ENCODE assay signal across 21 mouse cellular contexts in the genomic region with DNA sequence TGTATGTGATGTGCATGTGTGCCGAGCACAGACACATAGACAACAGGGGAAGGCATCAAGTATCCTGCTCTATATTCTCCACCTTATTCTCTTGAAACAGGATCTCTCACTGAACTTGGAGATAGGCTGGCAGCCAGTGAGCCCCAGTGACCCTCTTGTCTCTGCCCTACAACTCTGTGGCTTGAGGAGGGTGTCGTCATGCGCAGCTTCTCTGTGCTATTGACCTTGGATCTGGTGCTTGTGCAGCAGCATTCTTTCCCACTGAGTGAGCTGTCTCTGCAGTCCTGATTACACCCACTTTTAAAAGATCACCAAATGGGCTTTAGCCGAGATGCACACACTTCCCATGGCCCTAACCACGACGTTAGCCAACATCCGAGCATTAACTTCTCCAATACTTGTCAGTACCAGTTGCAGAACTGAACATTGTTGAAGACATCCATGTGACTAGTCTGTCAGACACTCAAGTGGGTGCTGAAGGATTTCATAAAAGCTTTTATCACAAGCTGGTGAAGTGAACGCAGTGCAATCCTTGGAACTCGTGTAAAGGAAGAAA.
DNase-seq lines count a peak whose midpoint lies in the region; ATAC-seq lines count a peak whose summit lies in the region.
"Had no signal": no experiment of that assay in that cellular context is flagged by ENCODE, and none has a peak within 500 bp of the region (broad histone marks: within the 10 kb centered on the region; RNA-seq: fewer than 3 reads in every experiment).

No protein-coding gene starts in this region.

- no peaks in the 10 kb centered on the region for H3K36me3 ChIP-seq in heart, embryonic 14.5 days (ENCODE audit: control insufficient read depth, insufficient read depth, low read length)
- no peaks in the 10 kb centered on the region for H3K36me3 ChIP-seq in kidney, embryonic 14.5 days (ENCODE audit: control insufficient read depth, insufficient read depth, low read length)
- H3K36me3 ChIP-seq: liver, embryonic 15.5 days; midbrain, embryonic 13.5 days; neural tube, embryonic 15.5 days had no signal

- no peak for DNase-seq in heart, postnatal 4 days
- no peak for DNase-seq in kidney, postnatal 4 days
- DNase-seq in adrenal gland, postnatal 14 days = no peak
- DNase-seq: B cell, adult 2 months; cerebellum, adult 2 months; cerebellum, postnatal 14 days; gastrocnemius, postnatal 10 days; kidney, adult 9 months; kidney, postnatal 14 days; lung, embryonic 14.5 days; retina, postnatal 1 day; right cerebral cortex, postnatal 14 days had no signal

- H3K4me2 ChIP-seq in heart, embryonic 14.5 days (ENCODE audit: low read length) = peak overlapping the region; percentile 30
- no peak overlapping the region for H3K4me2 ChIP-seq in kidney, embryonic 14.5 days (replicated peaks; ENCODE audit: low read depth, low read length)
- H3K4me2 ChIP-seq: forebrain, embryonic 13.5 days; liver, embryonic 15.5 days; lung, embryonic 14.5 days; midbrain, embryonic 13.5 days; neural tube, embryonic 15.5 days had no signal

- H3K4me3 ChIP-seq in heart, embryonic 14.5 days (ENCODE audit: control insufficient read depth in 1 of 2, insufficient read depth in 1 of 2, low read depth in 1 of 2, low read length in 2 of 2) = no peak overlapping the region
- H3K4me3 ChIP-seq in kidney, embryonic 14.5 days (ENCODE audit: low read length) = no peak overlapping the region
- H3K4me3 ChIP-seq: forebrain, embryonic 13.5 days; liver, embryonic 15.5 days; megakaryocyte, embryonic 14.5 days; midbrain, embryonic 13.5 days; neural tube, embryonic 15.5 days had no signal

- 16% methylated on average over 9 of the region's 9 CpGs for WGBS in heart, embryonic 14.5 days
- 69% methylated on average over 9 of the region's 9 CpGs for WGBS in kidney, embryonic 14.5 days

- peak overlapping the region in 1 of 2 experiments; percentile 17; a peak in 3 of 4 replicates for H3K27ac ChIP-seq in heart, embryonic 14.5 days (replicated peaks in 1 of 2; ENCODE audit: control insufficient read depth in 1 of 2, insufficient read depth in 1 of 2, low read depth in 2 of 2, low read length in 2 of 2)
- no peak overlapping the region for H3K27ac ChIP-seq in kidney, embryonic 14.5 days (ENCODE audit: low read depth, low read length)
- H3K27ac ChIP-seq: forebrain, embryonic 13.5 days; liver, embryonic 15.5 days; midbrain, embryonic 13.5 days; neural tube, embryonic 15.5 days had no signal

- no peaks in the 10 kb centered on the region for H3K27me3 ChIP-seq in heart, embryonic 14.5 days (ENCODE audit: control insufficient read depth, insufficient read depth, low read length)
- H3K27me3 ChIP-seq in kidney, embryonic 14.5 days (ENCODE audit: control insufficient read depth, insufficient read depth, low read length) = no peaks in the 10 kb centered on the region
- H3K27me3 ChIP-seq: forebrain, embryonic 13.5 days; liver, embryonic 15.5 days; megakaryocyte, embryonic 14.5 days; midbrain, embryonic 13.5 days; neural tube, embryonic 15.5 days had no signal

- peaks cover 3 to 5% of the 10 kb centered on the region in 2 experiments; a peak in 3 of 4 replicates for H3K4me1 ChIP-seq in heart, embryonic 14.5 days (ENCODE audit: control insufficient read depth in 2 of 2, insufficient read depth in 2 of 2, low read length in 2 of 2)
- no peaks in the 10 kb centered on the region for H3K4me1 ChIP-seq in kidney, embryonic 14.5 days (ENCODE audit: control insufficient read depth, insufficient read depth, low read length)
- H3K4me1 ChIP-seq: forebrain, embryonic 13.5 days; liver, embryonic 15.5 days; midbrain, embryonic 13.5 days; neural tube, embryonic 15.5 days had no signal

- no peaks in the 10 kb centered on the region for H3K9me3 ChIP-seq in heart, embryonic 14.5 days (ENCODE audit: control insufficient read depth, low read length)
- H3K9me3 ChIP-seq in kidney, embryonic 14.5 days (ENCODE audit: control insufficient read depth, low read length) = no peaks in the 10 kb centered on the region
- H3K9me3 ChIP-seq: forebrain, embryonic 13.5 days; liver, embryonic 15.5 days; megakaryocyte, embryonic 14.5 days; midbrain, embryonic 13.5 days; neural tube, embryonic 15.5 days had no signal

- no peak overlapping the region for H3K9ac ChIP-seq in heart, embryonic 14.5 days (ENCODE audit: low read length)
- H3K9ac ChIP-seq in kidney, embryonic 14.5 days (ENCODE audit: low read depth, low read length) = no peak overlapping the region
- H3K9ac ChIP-seq: forebrain, embryonic 13.5 days; liver, embryonic 15.5 days; lung, embryonic 14.5 days; midbrain, embryonic 13.5 days; neural tube, embryonic 15.5 days had no signal

- ATAC-seq in heart, embryonic 14.5 days (ENCODE audit: insufficient number of reproducible peaks, insufficient read depth, low FRiP score, low read depth) = no peak; the same call in 1 of the 2 replicates
- ATAC-seq in kidney, embryonic 14.5 days (ENCODE audit: low FRiP score, low TSS enrichment) = peak; percentile 35; the same call in 1 of the 2 replicates
- peak; percentile 48 for ATAC-seq in megakaryocyte, adult 5-6 weeks (ENCODE audit: poor library complexity, severe bottlenecking)
- ATAC-seq: forebrain, embryonic 13.5 days; hindbrain, embryonic 16.5 days; midbrain, embryonic 13.5 days had no signal
